Mouse (Mus musculus) heart, postnatal 0 days (tissue): ENCODE results near the gene Irf9.

Experiments used
- CTCF ChIP-seq: IDR thresholded peaks from 2 replicates; pipeline ENCODE4 v1.5.1; 2016; ENCODE audit warnings: antibody characterized with exemption, control low read depth, low read depth
- EP300 ChIP-seq: IDR thresholded peaks from 2 replicates; pipeline ENCODE4 v1.6.1; 2016; ENCODE audit warnings: antibody characterized with exemption, low read depth

DNA sequence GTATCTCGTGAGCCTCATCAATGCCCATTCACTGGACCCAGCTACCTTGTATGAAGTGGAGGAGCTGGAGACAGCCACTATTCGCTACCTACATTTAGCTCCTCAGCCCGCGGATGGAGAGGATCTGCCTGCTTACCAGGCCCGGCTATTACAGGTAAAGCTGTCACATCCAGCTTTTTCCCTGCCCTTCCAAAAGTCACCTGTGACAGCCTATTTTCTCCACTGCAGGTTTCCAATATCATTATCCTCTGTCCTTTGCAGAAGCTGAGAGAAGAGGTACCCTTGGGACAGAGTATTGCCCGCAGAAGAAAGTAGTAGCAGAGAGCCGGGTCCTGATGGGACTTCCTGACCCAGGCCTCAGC, at the start of gene Irf9:
- no peak for TF ChIP-seq CTCF
- TF ChIP-seq EP300 = no peak
